Mouse (Mus musculus) forebrain, embryonic 16.5 days (tissue): ENCODE measurements at regions not wholly inside any gene's neighbourhood (a gene's known extent, or its start where the extent isn't known, plus 50 kb on each side); places are given as distances from the start of the nearest gene placed in this dataset.

Source experiments
- ATAC-seq: fragments of 200-750 bp; cut with Nextera tagmentation; 2 replicates; pipeline ENCODE4 v1.8.0; 2017; ENCODE audit warnings: mild to moderate bottlenecking, moderate library complexity
- H3K27ac ChIP-seq: fragments of 300-500 bp; sonication (generic); 2 replicates; pipeline ENCODE4 v1.5.1; 2014; ENCODE audit warnings: low read length, control low read depth
- H3K27me3 ChIP-seq: fragments of 300-500 bp; sonication (generic); replicated peaks from 2 replicates; pipeline ENCODE4 v1.6.1; 2014; ENCODE audit warnings: low read length; ENCODE audit not compliant: control insufficient read depth, insufficient read depth
- H3K36me3 ChIP-seq: fragments of 300-500 bp; sonication (generic); 2 replicates; pipeline ENCODE4 v1.6.1; 2014; ENCODE audit not compliant: control insufficient read depth, insufficient read depth
- H3K4me1 ChIP-seq: fragments of 300-500 bp; sonication (generic); replicated peaks from 2 replicates; pipeline ENCODE4 v1.6.1; 2014; ENCODE audit warnings: low read length; ENCODE audit not compliant: control insufficient read depth, insufficient read depth
- H3K4me2 ChIP-seq: fragments of 300-500 bp; sonication (generic); 2 replicates; pipeline ENCODE4 v1.6.1; 2014; ENCODE audit warnings: mild to moderate bottlenecking, low read length, control low read depth
- H3K4me3 ChIP-seq: fragments of 300-500 bp; sonication (generic); replicated peaks from 2 replicates; pipeline ENCODE4 v1.5.1; 2014; ENCODE audit warnings: mild to moderate bottlenecking, low read length, control low read depth
- H3K9ac ChIP-seq: fragments of 300-500 bp; sonication (generic); replicated peaks from 2 replicates; pipeline ENCODE4 v1.6.1; 2014; ENCODE audit warnings: low read depth, low read length, control low read depth
- H3K9me3 ChIP-seq: fragments of 300-500 bp; sonication (generic); 2 replicates; pipeline ENCODE4 v1.6.1; 2016; ENCODE audit warnings: low read length; ENCODE audit not compliant: control insufficient read depth
- WGBS: fragments of 180-500 bp; shearing (Covaris S2); extraction: QIAGEN DNeasy Blood & Tissue Kit; methylation state at CpG from one replicate; pipeline ENCODE4 v1.1.7; 2014; 5-methylcytosine and 5-hydroxymethylcytosine counted together

DNA sequence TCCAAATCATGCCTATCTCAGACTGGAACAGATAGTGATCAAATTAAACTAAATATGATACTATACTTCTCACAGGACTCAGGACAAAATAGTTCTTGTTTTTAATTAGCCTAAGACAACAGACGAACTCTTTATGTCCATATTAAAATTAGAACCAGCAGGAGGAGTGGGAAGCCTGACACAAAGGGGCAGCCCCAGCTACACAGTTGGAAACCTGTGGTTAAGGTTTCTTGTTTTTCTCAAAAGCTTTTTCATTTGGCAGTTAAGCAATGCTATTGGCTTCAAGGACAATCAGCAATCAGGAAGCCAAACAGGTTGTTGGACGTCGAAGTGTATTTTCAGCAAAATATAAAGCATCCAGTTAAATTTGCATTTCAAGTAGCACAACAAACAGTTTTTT, 96.1 kb upstream of the Gm4737 start:
- Histone ChIP-seq H3K9me3 (no peaks in the 10 kb centered on the region), H3K36me3 (no peaks in the 10 kb centered on the region), H3K4me1 (no peaks in the 10 kb centered on the region), H3K4me3 (no peak overlapping the region), H3K27me3 (no peaks in the 10 kb centered on the region), H3K4me2 (no peak overlapping the region), H3K9ac (no peak overlapping the region), H3K27ac (no peak overlapping the region)
- no peak for ATAC-seq
- 35% methylated on average over 3 of the region's 3 CpGs for WGBS

DNA sequence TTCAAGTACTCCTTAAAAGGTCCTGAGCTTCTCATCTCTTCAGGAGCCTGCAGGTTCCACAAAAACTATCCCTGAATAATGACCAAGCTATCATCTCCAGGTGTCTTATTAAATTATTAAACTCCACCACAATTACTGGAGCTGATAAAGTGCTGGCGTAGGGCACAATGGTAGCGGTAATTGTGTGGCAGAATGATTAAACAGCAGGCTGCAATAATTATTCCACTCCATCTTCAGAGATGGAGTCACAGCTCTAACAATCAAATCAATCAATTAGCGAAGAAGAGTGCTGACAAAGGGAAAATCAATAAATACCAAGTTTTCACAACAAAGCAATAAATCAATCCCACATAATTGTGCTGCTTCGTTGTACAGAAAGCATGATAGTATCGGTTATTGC, 90.7 kb upstream of the Gm4737 start:
- Histone ChIP-seq H3K36me3 (no peaks in the 10 kb centered on the region), H3K4me2 (no peak overlapping the region), H3K27me3 (no peaks in the 10 kb centered on the region), H3K27ac (no peak overlapping the region), H3K4me1 (no peaks in the 10 kb centered on the region), H3K9ac (no peak overlapping the region), H3K4me3 (no peak overlapping the region), H3K9me3 (no peaks in the 10 kb centered on the region)
- ATAC-seq, result no peak
- WGBS, result 83% methylated on average over 5 of the region's 5 CpGs

DNA sequence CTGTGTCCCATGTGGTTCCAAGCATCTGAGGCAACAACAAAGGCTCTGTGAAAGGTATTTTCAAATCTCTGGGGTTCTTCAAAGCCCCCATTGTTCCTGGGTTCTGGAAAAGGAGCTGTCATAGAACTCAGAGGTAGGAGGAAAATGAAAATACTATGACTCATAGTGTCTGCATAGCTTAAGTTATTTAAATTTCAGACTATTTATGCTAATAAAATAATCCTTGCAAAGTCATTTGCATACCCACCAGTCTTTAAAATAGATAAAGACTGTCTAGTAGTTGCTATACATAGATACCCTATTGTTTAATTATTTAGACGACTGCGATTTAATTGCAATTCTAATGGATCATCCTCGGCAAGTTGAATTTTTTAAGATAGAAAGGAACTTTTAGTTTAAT, 73.9 kb upstream of the Gm4737 start:
- Histone ChIP-seq H3K4me2 (no peak overlapping the region), H3K27me3 (no peaks in the 10 kb centered on the region), H3K4me1 (no peaks in the 10 kb centered on the region), H3K4me3 (no peak overlapping the region), H3K9ac (no peak overlapping the region), H3K9me3 (no peaks in the 10 kb centered on the region), H3K27ac (no peak overlapping the region), H3K36me3 (no peaks in the 10 kb centered on the region)
- WGBS, result 70% methylated on average over 3 of the region's 3 CpGs
- ATAC-seq, result peak; percentile 70

DNA sequence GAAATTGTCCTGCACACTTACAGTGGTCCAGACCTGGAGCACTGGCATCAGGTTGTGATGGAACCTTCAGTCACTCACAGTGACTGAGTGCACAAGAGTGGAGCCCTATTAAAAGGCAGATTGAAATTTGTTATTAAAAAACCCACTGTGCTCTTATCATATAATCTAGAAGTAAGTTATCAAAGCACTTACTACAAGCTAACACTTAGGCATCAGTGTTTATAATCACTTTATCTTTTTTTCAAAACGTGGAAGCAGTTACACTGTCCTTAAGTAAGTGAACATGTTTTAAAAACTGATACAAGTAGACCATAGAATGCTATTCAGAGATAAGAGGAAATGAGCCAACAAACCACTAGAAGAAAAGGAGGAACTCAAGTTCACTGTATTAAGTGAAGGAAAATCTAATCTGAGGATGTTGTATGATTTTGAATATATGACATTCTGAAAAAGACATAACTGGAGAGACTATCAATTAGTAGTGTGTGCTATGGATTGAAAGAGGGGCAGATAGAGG, 68.3 kb upstream of the Gm4737 start:
- Histone ChIP-seq H3K36me3 (no peaks in the 10 kb centered on the region), H3K27ac (no peak overlapping the region), H3K9ac (no peak overlapping the region), H3K4me2 (no peak overlapping the region), H3K27me3 (no peaks in the 10 kb centered on the region), H3K4me1 (no peaks in the 10 kb centered on the region), H3K9me3 (no peaks in the 10 kb centered on the region), H3K4me3 (no peak overlapping the region)
- no peak for ATAC-seq
- WGBS, result 54% methylated on average over 1 of the region's 1 CpGs

DNA sequence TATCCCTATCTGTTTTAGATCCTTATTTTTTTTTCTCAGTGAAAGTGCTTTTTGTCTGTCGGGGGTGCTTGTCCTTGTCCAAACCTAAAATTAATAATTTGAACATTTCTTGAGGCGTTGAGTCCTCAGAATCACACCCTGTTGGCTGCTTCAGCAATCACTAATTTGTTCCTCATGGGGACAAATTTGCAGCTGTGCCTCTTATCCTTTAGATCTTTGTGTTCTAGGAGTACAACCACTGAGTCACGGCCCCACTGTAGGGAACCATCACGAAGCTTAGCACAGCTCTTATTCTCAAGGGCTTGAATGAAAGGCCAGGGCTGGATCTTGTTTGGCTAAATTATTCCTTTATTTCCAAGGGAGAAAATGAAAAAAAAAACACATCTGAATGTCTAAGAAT, 57.6 kb upstream of the Gm4737 start:
- H3K4me1 ChIP-seq, result no peaks in the 10 kb centered on the region
- H3K36me3 ChIP-seq, result no peaks in the 10 kb centered on the region
- 71% methylated on average over 4 of the region's 4 CpGs for WGBS
- no peak overlapping the region for H3K9ac ChIP-seq
- H3K4me2 ChIP-seq, result no peak overlapping the region
- H3K27me3 ChIP-seq, result no peaks in the 10 kb centered on the region
- no peak overlapping the region for H3K27ac ChIP-seq
- H3K9me3 ChIP-seq, result no peaks in the 10 kb centered on the region
- H3K4me3 ChIP-seq, result no peak overlapping the region
- ATAC-seq, result no peak

DNA sequence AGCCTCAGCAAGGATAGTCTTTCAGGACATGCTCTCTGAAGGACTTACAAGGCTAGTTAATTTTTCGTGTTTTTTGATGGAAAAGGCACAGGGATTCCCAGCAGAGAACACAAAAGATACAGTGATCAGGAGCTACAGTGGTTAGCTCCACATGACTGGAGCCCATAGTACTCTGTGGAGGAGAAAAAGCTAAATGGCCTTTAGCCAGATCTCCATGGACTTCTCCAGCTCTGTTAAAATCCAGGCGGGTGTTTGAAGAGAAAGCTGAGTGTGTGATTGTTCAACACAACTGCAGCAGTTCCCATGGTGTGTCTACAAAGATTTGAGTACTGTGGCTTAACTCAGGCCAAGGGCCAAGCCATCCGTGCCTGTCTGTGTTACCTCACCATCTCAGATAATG, 57.0 kb upstream of the Gm4737 start:
- Histone ChIP-seq H3K36me3 (no peaks in the 10 kb centered on the region), H3K4me3 (no peak overlapping the region), H3K27ac (no peak overlapping the region), H3K9me3 (no peaks in the 10 kb centered on the region), H3K27me3 (no peaks in the 10 kb centered on the region), H3K9ac (no peak overlapping the region), H3K4me2 (no peak overlapping the region), H3K4me1 (no peaks in the 10 kb centered on the region)
- WGBS, result 63% methylated on average over 3 of the region's 3 CpGs
- peak; percentile 55 for ATAC-seq

DNA sequence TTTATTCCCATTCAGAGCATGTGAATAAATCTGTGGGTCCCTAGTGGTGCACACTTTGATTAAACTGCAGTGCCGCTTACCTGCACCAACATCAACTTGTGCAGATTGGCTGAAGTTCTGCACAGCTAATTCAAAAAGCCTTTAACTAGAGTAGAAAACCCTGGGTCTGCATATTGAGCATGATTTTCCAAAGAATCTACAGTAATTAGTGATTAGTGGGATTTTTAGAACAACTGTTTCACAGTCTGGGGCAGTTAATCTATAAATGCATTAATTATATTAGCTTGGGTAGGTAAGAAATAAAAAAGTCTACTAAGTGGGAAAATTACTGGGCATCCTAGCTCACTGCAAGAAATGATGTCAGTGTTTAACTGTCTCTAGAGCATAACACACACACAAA, 50.2 kb upstream of the Gm4737 start:
- Histone ChIP-seq H3K4me3 (no peak overlapping the region), H3K4me2 (no peak overlapping the region), H3K27ac (no peak overlapping the region), H3K27me3 (no peaks in the 10 kb centered on the region), H3K4me1 (no peaks in the 10 kb centered on the region), H3K36me3 (no peaks in the 10 kb centered on the region), H3K9me3 (no peaks in the 10 kb centered on the region), H3K9ac (no peak overlapping the region)
- WGBS, result 41% methylated on average over 1 of the region's 1 CpGs
- ATAC-seq, result peak; percentile 84
